Mouse (Mus musculus) CD4-positive, CD25-positive, alpha-beta regulatory T cell, adult 9 weeks (primary cell): ENCODE data around the gene Chrm1. TPM values are rescaled to one million over a fixed set of nuclear protein-coding genes. Genes with fewer than 3 reads are reported as not detected.

ENCODE experiments used
- polyA plus RNA-seq: library from polyadenylated mRNA; unstranded; fragments of 100-300 nt; shearing (Covaris generic); gene quantifications from one replicate; pipeline ENCODE4 v1.2.1, GENCODE M21; 2017

Chrm1 gene
- not detected for polyA plus RNA-seq

DNA sequence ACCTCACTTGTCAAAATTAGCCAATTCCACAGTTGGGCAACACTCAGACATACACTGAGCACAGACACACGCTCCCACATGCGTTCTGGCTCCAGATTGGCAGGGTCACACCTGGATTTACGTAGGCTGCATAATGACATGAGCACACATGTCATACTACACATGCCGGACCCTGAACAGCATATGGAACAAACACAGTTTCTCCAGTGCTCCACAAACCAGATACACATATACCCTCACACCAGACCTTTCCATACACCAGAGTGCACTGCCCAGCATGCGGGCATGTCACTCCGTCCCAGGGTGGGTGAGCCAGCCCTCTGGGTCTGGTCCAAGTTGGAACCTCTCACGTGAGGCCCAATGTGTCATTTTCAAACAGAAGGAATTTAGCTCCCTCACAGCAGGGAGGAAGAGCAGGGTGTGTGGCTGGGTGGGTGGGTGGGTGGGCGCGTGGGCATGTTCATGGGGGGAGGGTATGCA is at the start of gene Chrm1:
Gene Chrm1 (plus strand): TSS at position 430 of the 480 bp plus-strand sequence.

DNA sequence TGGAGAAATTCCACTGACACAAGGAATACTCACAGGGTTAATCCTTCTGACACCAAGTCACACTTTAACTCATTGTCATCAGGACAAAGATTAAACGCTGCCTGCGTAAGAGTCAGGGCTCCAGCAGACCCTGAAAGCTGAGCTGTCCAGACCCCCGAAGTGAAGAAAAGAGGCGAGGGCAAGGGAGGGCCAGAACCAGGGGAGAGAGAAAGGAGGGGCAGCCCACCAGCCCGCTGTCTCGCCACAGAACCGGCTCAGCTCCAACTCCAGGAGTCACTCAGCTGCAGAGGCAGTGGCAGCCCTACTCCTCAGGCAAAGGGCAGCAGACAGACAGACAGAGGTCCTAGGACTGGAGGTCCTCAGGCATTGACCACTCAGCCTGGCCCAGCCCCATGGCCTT is 45.7 kb upstream of the Chrm1 start, which contains the start of gene Slc22a6:
Gene Slc22a6 (plus strand): TSS at position 136 of the 400 bp plus-strand sequence.

DNA sequence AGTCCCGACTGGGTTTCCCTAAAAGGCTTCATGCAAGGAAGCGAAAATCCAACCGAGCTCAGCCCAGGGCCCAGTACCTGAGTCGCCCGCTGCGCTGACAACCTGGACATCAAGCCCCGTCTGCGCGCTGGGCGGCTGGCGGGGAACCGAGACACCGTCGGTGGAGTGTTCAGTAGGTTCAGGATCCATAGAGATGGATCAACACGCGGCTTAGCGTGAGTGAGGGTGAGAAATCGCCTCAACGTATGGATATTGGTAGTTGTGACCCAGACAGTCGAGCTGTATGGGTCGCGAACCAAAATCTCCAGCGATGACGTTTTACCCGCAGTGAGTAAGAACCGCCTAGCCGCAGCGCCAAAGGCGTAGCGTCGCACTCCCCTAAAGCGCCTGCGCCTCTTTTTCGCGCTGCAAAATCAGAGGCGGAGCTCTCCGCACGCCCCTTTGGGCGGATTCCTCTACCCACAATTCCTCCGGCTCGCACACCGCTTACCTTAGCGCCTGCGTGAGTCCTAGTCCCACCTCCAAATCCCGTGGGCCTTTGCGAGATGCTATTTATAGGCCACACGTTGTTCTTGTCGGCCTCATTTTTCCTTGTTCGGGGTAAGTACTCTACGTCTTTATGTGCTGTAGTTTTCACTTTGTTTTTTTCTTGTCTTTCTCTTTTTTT is 59.5 kb downstream of the Chrm1 start, which contains the start of gene Slc3a2:
Gene Slc3a2 (minus strand): TSS at position 463 of the 667 bp plus-strand sequence.

Other genes with a start within 250 kb of the Chrm1 start
- not detected for gene Slc22a8, start 72.5 kb upstream of the Chrm1 start, polyA plus RNA-seq
- not detected for gene Slc22a6, start 45.8 kb upstream of the Chrm1 start, polyA plus RNA-seq
- 89.7 TPM for gene Slc3a2, start 59.6 kb downstream of the Chrm1 start, polyA plus RNA-seq
- gene Wdr74, start 72.0 kb downstream of the Chrm1 start, polyA plus RNA-seq: 107 TPM
- gene 1700092M07Rik, start 76.9 kb downstream of the Chrm1 start, polyA plus RNA-seq: 1.3 TPM
- gene Stx5a, start 77.6 kb downstream of the Chrm1 start, polyA plus RNA-seq: 183 TPM
- 267 TPM for gene Nxf1, start 93.3 kb downstream of the Chrm1 start, polyA plus RNA-seq
- 114 TPM for gene Tmem223, start 107.2 kb downstream of the Chrm1 start, polyA plus RNA-seq
- gene Tmem179b, start 110.7 kb downstream of the Chrm1 start, polyA plus RNA-seq: 189 TPM
- gene Taf6l, start 122.6 kb downstream of the Chrm1 start, polyA plus RNA-seq: 4.1 TPM
- 194 TPM for gene Polr2g, start 134.8 kb downstream of the Chrm1 start, polyA plus RNA-seq
- 4.8 TPM for gene Zbtb3, start 138.8 kb downstream of the Chrm1 start, polyA plus RNA-seq
- gene Ttc9c, start 155.5 kb downstream of the Chrm1 start, polyA plus RNA-seq: 52.7 TPM
- gene Hnrnpul2, start 156.2 kb downstream of the Chrm1 start, polyA plus RNA-seq: 5.2 TPM
- gene AC129217.1, start 166.0 kb downstream of the Chrm1 start, polyA plus RNA-seq: not detected
- 120 TPM for gene Bscl2, start 173.7 kb downstream of the Chrm1 start, polyA plus RNA-seq
- 0.36 TPM for gene Gng3, start 175.4 kb downstream of the Chrm1 start, polyA plus RNA-seq
- gene Lrrn4cl, start 187.0 kb downstream of the Chrm1 start, polyA plus RNA-seq: 0.11 TPM
- 163 TPM for gene Ubxn1, start 207.7 kb downstream of the Chrm1 start, polyA plus RNA-seq
- gene Uqcc3, start 217.1 kb downstream of the Chrm1 start, polyA plus RNA-seq: 103 TPM
- gene Lbhd1, start 219.9 kb downstream of the Chrm1 start, polyA plus RNA-seq: 88.4 TPM
- gene Gm49403, start 220.1 kb downstream of the Chrm1 start, polyA plus RNA-seq: not detected
- gene 1810009A15Rik, start 225.1 kb downstream of the Chrm1 start, polyA plus RNA-seq: 66.5 TPM
- not detected for gene Gm49416, start 225.1 kb downstream of the Chrm1 start, polyA plus RNA-seq
- gene Ints5, start 229.2 kb downstream of the Chrm1 start, polyA plus RNA-seq: 38.9 TPM
- gene Ganab, start 234.3 kb downstream of the Chrm1 start, polyA plus RNA-seq: 138 TPM